Mouse (Mus musculus) megakaryocyte, adult 5-6 weeks (primary cell): Measurements from ENCODE around the gene Ccdc24. TPM values are rescaled to one million over a fixed set of nuclear protein-coding genes. Genes with fewer than 3 reads are reported as not detected.

Source experiments
- ATAC-seq: 2 replicates; pipeline ENCODE4 v1.8.0; 2016; ENCODE audit warnings: mild to moderate bottlenecking, inconsistent platforms; ENCODE audit not compliant: poor library complexity, severe bottlenecking
- total RNA-seq, 2 experiments: library from RNA; stranded (forward) in 1 of 2; stranded (reverse) in 1 of 2; fragments of 153-499, 151-499 nt in 1 of 2; fragments of 221-1000, 200-1000 nt in 1 of 2; gene quantifications; 2 replicates each; pipeline versions ENCODE4 v1.2.3 to v1.2.4; 2015 to 2017

Ccdc24 gene
- not detected in 2 replicates for total RNA-seq (2015)
- total RNA-seq (2017) = not detected in 2 replicates

GRCm38 (mm10) chr4:117872471-117872886 is at the start of gene Ccdc24:
Ccdc24 (minus strand) TSS chr4:117872557.
- no peak for ATAC-seq

GRCm38 (mm10) chr4:117921358-117921757 is 49.0 kb upstream of the Ccdc24 start:
- no peak for ATAC-seq

GRCm38 (mm10) chr4:117918762-117919161 is 46.4 kb upstream of the Ccdc24 start:
- ATAC-seq = peak; percentile 41

GRCm38 (mm10) chr4:117918261-117918660 is 45.9 kb upstream of the Ccdc24 start:
- no peak for ATAC-seq

- no peak for ATAC-seq
Observed at GRCm38 (mm10) chr4:117917847-117918246, 45.5 kb upstream of the Ccdc24 start.

- no peak for ATAC-seq
Observed at GRCm38 (mm10) chr4:117917402-117917801, 45.0 kb upstream of the Ccdc24 start.

- ATAC-seq = no peak
Observed at GRCm38 (mm10) chr4:117916386-117916785, 44.0 kb upstream of the Ccdc24 start.

- peak; percentile 16; the same call in 1 of the 2 replicates for ATAC-seq
Observed at GRCm38 (mm10) chr4:117915489-117916105, 43.2 kb upstream of the Ccdc24 start.

GRCm38 (mm10) chr4:117914591-117915442 is 42.5 kb upstream of the Ccdc24 start, which contains the start of gene Ipo13:
Ipo13 (minus strand) TSS chr4:117914999.
- peak; percentile 89 for ATAC-seq

- no peak for ATAC-seq
Observed at GRCm38 (mm10) chr4:117914031-117914430, 41.7 kb upstream of the Ccdc24 start.

GRCm38 (mm10) chr4:117913421-117913820 is 41.1 kb upstream of the Ccdc24 start:
- no peak for ATAC-seq

GRCm38 (mm10) chr4:117912685-117913273 is 40.4 kb upstream of the Ccdc24 start:
- no peak for ATAC-seq

- no peak for ATAC-seq
Observed at GRCm38 (mm10) chr4:117912131-117912561, 39.8 kb upstream of the Ccdc24 start.

- ATAC-seq = no peak
Observed at GRCm38 (mm10) chr4:117908834-117909453, 36.6 kb upstream of the Ccdc24 start.

- ATAC-seq = no peak
Observed at GRCm38 (mm10) chr4:117906196-117906595, 33.8 kb upstream of the Ccdc24 start.

GRCm38 (mm10) chr4:117904761-117905160 is 32.4 kb upstream of the Ccdc24 start:
- ATAC-seq = no peak

GRCm38 (mm10) chr4:117904094-117904493 is 31.7 kb upstream of the Ccdc24 start:
- no peak for ATAC-seq

GRCm38 (mm10) chr4:117898111-117898510 is 25.8 kb upstream of the Ccdc24 start:
- ATAC-seq = no peak

- ATAC-seq = no peak
Observed at GRCm38 (mm10) chr4:117896031-117896430, 23.7 kb upstream of the Ccdc24 start.

- ATAC-seq = no peak
Observed at GRCm38 (mm10) chr4:117895339-117895738, 23.0 kb upstream of the Ccdc24 start.

GRCm38 (mm10) chr4:117894601-117895000 is 22.2 kb upstream of the Ccdc24 start:
- ATAC-seq = no peak
